Mouse (Mus musculus) v-Abl transformed pro-B cells (cell line): Measurements from ENCODE around the gene Catsper2.

Experiments
- in situ Hi-C, 2 experiments: fragments of 400-800 bp; cut with MboI; formaldehyde crosslinking; loops; one replicate each; pipeline ENCODE4 v1.15.1; 2025; ENCODE audit not compliant: unreplicated experiment in 2 of 2

Catsper2 gene

GRCm38 (mm10) chr2:121413387-121414042 lies at the start of gene Catsper2, which contains the start of gene Pdia3:
TSS of gene Catsper2 (minus strand) at chr2:121413792.
TSS of gene Pdia3 (plus strand) at chr2:121413775.
- in situ Hi-C loops: loop anchor here in 1 of 2 experiments (5.0 kb wide), 1 partner anchor 34 kb away; the partner anchor contains the start of gene Serf2

- in situ Hi-C loops: loop anchor here in 1 of 2 experiments (5.0 kb wide), 1 partner anchor 37 kb away; no protein-coding TSS in a partner anchor
These were observed 46.5 kb upstream of the Catsper2 start for GRCm38 (mm10) chr2:121460071-121460470.

- in situ Hi-C loops: no loop called here
These were observed 43.4 kb upstream of the Catsper2 start, which contains the start of gene Serinc4 for GRCm38 (mm10) chr2:121456692-121457642. TSS of gene Serinc4 (minus strand) at chr2:121456781.

- in situ Hi-C loops: no loop called here
These were observed 41.9 kb upstream of the Catsper2 start for GRCm38 (mm10) chr2:121455534-121455933.

GRCm38 (mm10) chr2:121453917-121454316 lies 40.3 kb upstream of the Catsper2 start:
- in situ Hi-C loops: no loop called here

GRCm38 (mm10) chr2:121452990-121453389 lies 39.4 kb upstream of the Catsper2 start, which contains the start of gene Hypk:
TSS of gene Hypk (plus strand) at chr2:121453290.
- in situ Hi-C loops: no loop called here

GRCm38 (mm10) chr2:121452361-121452760 lies 38.8 kb upstream of the Catsper2 start:
- in situ Hi-C loops: no loop called here

- in situ Hi-C loops: no loop called here
These were observed 36.5 kb upstream of the Catsper2 start for GRCm38 (mm10) chr2:121450093-121450492.

- in situ Hi-C loops: loop anchor here in 1 of 2 experiments (5.0 kb wide), 1 partner anchor 37 kb away; the partner anchor contains the start of genes Catsper2 and Pdia3
These were observed 36.0 kb upstream of the Catsper2 start for GRCm38 (mm10) chr2:121449545-121450011.

- in situ Hi-C loops: loop anchor here in 1 of 2 experiments (5.0 kb wide), 1 partner anchor 37 kb away; the partner anchor contains the start of genes Catsper2 and Pdia3
These were observed 35.3 kb upstream of the Catsper2 start, which contains the start of gene Serf2 for GRCm38 (mm10) chr2:121448739-121449535. TSS of gene Serf2 (plus strand) at chr2:121449195.

- in situ Hi-C loops: loop anchor here in 1 of 2 experiments (5.0 kb wide), 1 partner anchor 36 kb away; the partner anchor contains the start of genes Catsper2 and Pdia3
These were observed 34.5 kb upstream of the Catsper2 start for GRCm38 (mm10) chr2:121448136-121448535.

- in situ Hi-C loops: loop anchor here in 1 of 2 experiments (5.0 kb wide), 1 partner anchor 35 kb away; the partner anchor contains the start of genes Catsper2 and Pdia3
These were observed 33.4 kb upstream of the Catsper2 start for GRCm38 (mm10) chr2:121447006-121447405.

- in situ Hi-C loops: loop anchor here in 1 of 2 experiments (5.0 kb wide), 1 partner anchor 34 kb away; the partner anchor contains the start of genes Catsper2 and Pdia3
These were observed 32.9 kb upstream of the Catsper2 start for GRCm38 (mm10) chr2:121446506-121446905.

GRCm38 (mm10) chr2:121445117-121445516 lies 31.5 kb upstream of the Catsper2 start:
- in situ Hi-C loops: loop anchor here in 1 of 2 experiments (5.0 kb wide), 1 partner anchor 33 kb away; the partner anchor contains the start of genes Catsper2 and Pdia3

- in situ Hi-C loops: no loop called here
These were observed 30.6 kb upstream of the Catsper2 start, which contains the start of gene Ell3 for GRCm38 (mm10) chr2:121444178-121444577. TSS of gene Ell3 (minus strand) at chr2:121444278.

- in situ Hi-C loops: no loop called here
These were observed 29.4 kb upstream of the Catsper2 start for GRCm38 (mm10) chr2:121443068-121443349.

GRCm38 (mm10) chr2:121442259-121443067 lies 28.9 kb upstream of the Catsper2 start:
- in situ Hi-C loops: no loop called here

GRCm38 (mm10) chr2:121441800-121442199 lies 28.2 kb upstream of the Catsper2 start:
- in situ Hi-C loops: no loop called here
